9 mouse cellular contexts compared by ENCODE assay signal in genomic region chr6:115007728-115008127, GRCm38 (mm10). TPM values are rescaled to one million over a fixed set of nuclear protein-coding genes. Genes with fewer than 3 reads are reported as not detected.
DNase-seq lines count a peak whose midpoint lies in the region; ATAC-seq and TF ChIP-seq lines count a peak whose summit lies in the region.
"Had no signal": no experiment of that assay in that cellular context is flagged by ENCODE, and none has a peak within 500 bp of the region (broad histone marks: within the 10 kb centered on the region; RNA-seq: fewer than 3 reads in every experiment).

No protein-coding gene starts in this region.

- no peak overlapping the region for H3ac ChIP-seq in C2C12 (ENCODE audit: control insufficient read depth, insufficient read length, low read depth)

- no peaks in the 10 kb centered on the region for H3K27me3 ChIP-seq in C2C12 (ENCODE audit: control insufficient read depth, insufficient read depth, insufficient read length)
- H3K27me3 ChIP-seq in embryonic facial prominence, embryonic 11.5 days (ENCODE audit: control insufficient read depth, insufficient read depth, low read length): no peaks in the 10 kb centered on the region
- no peaks in the 10 kb centered on the region for H3K27me3 ChIP-seq in kidney, embryonic 15.5 days
- H3K27me3 ChIP-seq in liver, adult 2 months (ENCODE audit: control insufficient read depth, insufficient read depth, low read length): no peaks in the 10 kb centered on the region
- no peaks in the 10 kb centered on the region for H3K27me3 ChIP-seq in neural tube, embryonic 11.5 days (ENCODE audit: control insufficient read depth, insufficient read depth, low read length)
- H3K27me3 ChIP-seq in stomach, embryonic 15.5 days (replicated peaks): no peaks in the 10 kb centered on the region

- H3K9ac ChIP-seq in embryonic facial prominence, embryonic 11.5 days (replicated peaks; ENCODE audit: low read length): no peak overlapping the region
- H3K9ac ChIP-seq in kidney, embryonic 15.5 days: no peak overlapping the region
- H3K9ac ChIP-seq in liver, adult 2 months (ENCODE audit: low read depth, low read length): no peak overlapping the region
- H3K9ac ChIP-seq in neural tube, embryonic 11.5 days (ENCODE audit: low read length): no peak overlapping the region
- H3K9ac ChIP-seq in stomach, embryonic 15.5 days: no peak overlapping the region

- peak; percentile 78 for DNase-seq in adrenal gland, postnatal 25 days
- peak; percentile 86 for DNase-seq in embryonic facial prominence, embryonic 11.5 days (ENCODE audit: low spot score)
- peak; percentile 68 for DNase-seq in heart, adult 8-10 months (ENCODE audit: low spot score)
- DNase-seq in liver, adult 2 months (ENCODE audit: extremely low read depth, low read depth, low spot score): peak; percentile 31
- peak; percentile 83 for DNase-seq in neural tube, embryonic 11.5 days (ENCODE audit: low spot score)

- ATAC-seq in embryonic facial prominence, embryonic 11.5 days (replicated peaks; ENCODE audit: insufficient number of reproducible peaks, low FRiP score, low TSS enrichment, low read depth): peak; percentile 63; the same call in 1 of the 2 replicates
- ATAC-seq in kidney, embryonic 15.5 days (replicated peaks; ENCODE audit: low FRiP score): peak; percentile 56; the same call in 1 of the 2 replicates
- ATAC-seq in neural tube, embryonic 11.5 days (ENCODE audit: insufficient read depth, low FRiP score, low TSS enrichment): no peak
- ATAC-seq in stomach, embryonic 15.5 days (ENCODE audit: insufficient read depth, low FRiP score, low read depth): peak; percentile 65; the same call in 1 of the 2 replicates

- no peaks in the 10 kb centered on the region for H3K9me3 ChIP-seq in embryonic facial prominence, embryonic 11.5 days (replicated peaks; ENCODE audit: control insufficient read depth, low read length)
- no peaks in the 10 kb centered on the region for H3K9me3 ChIP-seq in kidney, embryonic 15.5 days (replicated peaks)
- no peaks in the 10 kb centered on the region for H3K9me3 ChIP-seq in neural tube, embryonic 11.5 days (ENCODE audit: control insufficient read depth, low read length)
- H3K9me3 ChIP-seq in stomach, embryonic 15.5 days: no peaks in the 10 kb centered on the region

- H3K4me2 ChIP-seq in embryonic facial prominence, embryonic 11.5 days (ENCODE audit: low read depth, low read length): no peak overlapping the region
- no peak overlapping the region for H3K4me2 ChIP-seq in kidney, embryonic 15.5 days
- no peak overlapping the region for H3K4me2 ChIP-seq in neural tube, embryonic 11.5 days (ENCODE audit: low read depth)
- no peak overlapping the region for H3K4me2 ChIP-seq in stomach, embryonic 15.5 days

- H3K4me1 ChIP-seq in embryonic facial prominence, embryonic 11.5 days (ENCODE audit: control insufficient read depth, insufficient read depth, low read length): no peaks in the 10 kb centered on the region
- peaks cover 9% of the 10 kb centered on the region for H3K4me1 ChIP-seq in kidney, embryonic 15.5 days
- H3K4me1 ChIP-seq in liver, adult 2 months (ENCODE audit: control insufficient read depth, insufficient read depth, low read length): no peaks in the 10 kb centered on the region
- H3K4me1 ChIP-seq in neural tube, embryonic 11.5 days (ENCODE audit: control insufficient read depth, insufficient read depth, low read length): no peaks in the 10 kb centered on the region
- H3K4me1 ChIP-seq in stomach, embryonic 15.5 days: no peaks in the 10 kb centered on the region; the same call in 1 of the 2 replicates

- peak; percentile 82 for TF ChIP-seq CTCF in C2C12 (IDR thresholded peaks at IDR 0.05; ENCODE audit: control insufficient read depth, insufficient read depth, insufficient read length)
- TF ChIP-seq CTCF in liver, adult 2 months (IDR thresholded peaks at IDR 0.05; ENCODE audit: low read depth, low read length): peak; percentile 96

- peaks cover 24% of the 10 kb centered on the region for H3K36me3 ChIP-seq in C2C12 (ENCODE audit: control insufficient read depth, insufficient read depth)
- peaks cover 2% of the 10 kb centered on the region for H3K36me3 ChIP-seq in embryonic facial prominence, embryonic 11.5 days (replicated peaks; ENCODE audit: control insufficient read depth, insufficient read depth, low read depth, low read length)
- peaks cover 54% of the 10 kb centered on the region for H3K36me3 ChIP-seq in kidney, embryonic 15.5 days
- H3K36me3 ChIP-seq in liver, adult 2 months (ENCODE audit: control insufficient read depth, insufficient read depth, low read length): 0 out of 2 replicates have a peak, but pooled peaks cover 1% of the 10 kb centered on the region
- H3K36me3 ChIP-seq in neural tube, embryonic 11.5 days (ENCODE audit: control insufficient read depth, insufficient read depth, low read length): no peaks in the 10 kb centered on the region
- 0 out of 2 replicates have a peak, but pooled peaks cover 5% of the 10 kb centered on the region for H3K36me3 ChIP-seq in stomach, embryonic 15.5 days

- TF ChIP-seq POLR2A in liver, adult 2 months (IDR thresholded peaks at IDR 0.05; ENCODE audit: extremely low read depth, insufficient read depth, low read length): no peak

- H3K79me3 ChIP-seq in C2C12 (ENCODE audit: low read depth): no peaks in the 10 kb centered on the region

- H3K4me3 ChIP-seq in C2C12 (ENCODE audit: insufficient read depth, poor library complexity, severe bottlenecking): no peak overlapping the region
- no peak overlapping the region for H3K4me3 ChIP-seq in embryonic facial prominence, embryonic 11.5 days (ENCODE audit: low read depth, low read length)
- H3K4me3 ChIP-seq in kidney, embryonic 15.5 days (replicated peaks): no peak overlapping the region
- no peak overlapping the region for H3K4me3 ChIP-seq in liver, adult 2 months (ENCODE audit: insufficient read depth, low read depth, low read length)
- H3K4me3 ChIP-seq in neural tube, embryonic 11.5 days (ENCODE audit: low read depth, low read length): no peak overlapping the region
- H3K4me3 ChIP-seq in stomach, embryonic 15.5 days (replicated peaks): no peak overlapping the region
- H3K4me3 ChIP-seq: erythroblast, embryonic 14.5 days had no signal

- no peaks in the 10 kb centered on the region for H3K79me2 ChIP-seq in C2C12 (ENCODE audit: control insufficient read depth, insufficient read depth)
- H3K79me2 ChIP-seq in liver, adult 2 months (ENCODE audit: control insufficient read depth, insufficient read depth, low read length): no peaks in the 10 kb centered on the region

- WGBS in embryonic facial prominence, embryonic 11.5 days: 31% methylated on average over 5 of the region's 5 CpGs
- 28% methylated on average over 5 of the region's 5 CpGs for WGBS in kidney, embryonic 15.5 days
- WGBS in liver, adult 2 months: 41% methylated on average over 5 of the region's 5 CpGs
- WGBS in neural tube, embryonic 11.5 days: 40% methylated on average over 5 of the region's 5 CpGs
- WGBS in stomach, embryonic 15.5 days: 30% methylated on average over 5 of the region's 5 CpGs

- H3K27ac ChIP-seq in embryonic facial prominence, embryonic 11.5 days (replicated peaks; ENCODE audit: low read depth, low read length): no peak overlapping the region
- H3K27ac ChIP-seq in kidney, embryonic 15.5 days: no peak overlapping the region
- no peak overlapping the region for H3K27ac ChIP-seq in liver, adult 2 months (replicated peaks; ENCODE audit: insufficient read depth, low read depth, low read length)
- no peak overlapping the region for H3K27ac ChIP-seq in neural tube, embryonic 11.5 days (ENCODE audit: low read depth, low read length)
- H3K27ac ChIP-seq in stomach, embryonic 15.5 days: no peak overlapping the region

TF ChIP-seq in C2C12, 6 proteins besides CTCF, POLR2A, EP300 and RAD21:
- no peak for TF ChIP-seq MAX (IDR thresholded peaks at IDR 0.05)
TF ChIP-seq in C2C12: peak in this region for 0.

RNA-seq across cellular contexts. Expression of gene Tamm41, which starts 29.9 kb away (rescaled TPM):
- polyA plus RNA-seq in C2C12 (2012; fragmentation: generic; extraction: Trizol): 44.1 TPM
- 14.3 and 19.9 TPM in 2 replicates for total RNA-seq in adrenal gland, postnatal 25 days (2021)
- polyA plus RNA-seq in embryonic facial prominence, embryonic 11.5 days (2014; fragmentation: Nextera tagmentation; extraction: Ambion mirVana): 81.7 TPM in 2 replicates
- total RNA-seq in heart, adult 8-10 months (2022): 10 to 100 TPM; 11.9 to 14.8 (median 12.8) TPM
- 62.1 and 64.1 TPM in 2 replicates for polyA plus RNA-seq in kidney, embryonic 15.5 days (2015; fragmentation: Nextera tagmentation; extraction: Ambion mirVana)
- 4.3 and 4.8 TPM in 2 replicates for total RNA-seq in liver, adult 2 months (2014; rRNA removed)
- 7.9 and 8.0 TPM in 2 replicates for polyA plus RNA-seq in liver, adult 2 months (2012; rRNA removed)
- polyA plus RNA-seq in neural tube, embryonic 11.5 days (2014; fragmentation: Nextera tagmentation; extraction: Ambion mirVana): 68.6 and 72.8 TPM in 2 replicates
- 52.6 and 54.9 TPM in 2 replicates for polyA plus RNA-seq in stomach, embryonic 15.5 days (2015; fragmentation: Nextera tagmentation; extraction: Ambion mirVana)

RNA-seq across cellular contexts. Expression of gene Vgll4, which starts 37.9 kb away (rescaled TPM):
- 30.7 TPM for polyA plus RNA-seq in C2C12 (2012; fragmentation: generic; extraction: Trizol)
- total RNA-seq in adrenal gland, postnatal 25 days (2021): 47.0 and 56.4 TPM in 2 replicates
- polyA plus RNA-seq in embryonic facial prominence, embryonic 11.5 days (2014; fragmentation: Nextera tagmentation; extraction: Ambion mirVana): 58.9 and 68.2 TPM in 2 replicates
- total RNA-seq in heart, adult 8-10 months (2022): 10 to 100 TPM; 19.9 to 23.5 (median 21.4) TPM
- polyA plus RNA-seq in kidney, embryonic 15.5 days (2015; fragmentation: Nextera tagmentation; extraction: Ambion mirVana): 106 and 110 TPM in 2 replicates
- 24.3 and 31.0 TPM in 2 replicates for total RNA-seq in liver, adult 2 months (2014; rRNA removed)
- polyA plus RNA-seq in liver, adult 2 months (2012; rRNA removed): 32.1 and 44.5 TPM in 2 replicates
- polyA plus RNA-seq in neural tube, embryonic 11.5 days (2014; fragmentation: Nextera tagmentation; extraction: Ambion mirVana): 62.0 and 62.3 TPM in 2 replicates
- polyA plus RNA-seq in stomach, embryonic 15.5 days (2015; fragmentation: Nextera tagmentation; extraction: Ambion mirVana): 80.5 and 87.0 TPM in 2 replicates

Comparison
In these comparisons a context has a peak if more than half of its experiments do, and no peak if none do; other contexts are left out.
1. DNase-seq: peak in every context shown above with its lines; median percentile 86 in embryonic facial prominence, embryonic 11.5 days; 83 in neural tube, embryonic 11.5 days; 78 in adrenal gland, postnatal 25 days; 68 in heart, adult 8-10 months; 31 in liver, adult 2 months.